In the genomic region with DNA sequence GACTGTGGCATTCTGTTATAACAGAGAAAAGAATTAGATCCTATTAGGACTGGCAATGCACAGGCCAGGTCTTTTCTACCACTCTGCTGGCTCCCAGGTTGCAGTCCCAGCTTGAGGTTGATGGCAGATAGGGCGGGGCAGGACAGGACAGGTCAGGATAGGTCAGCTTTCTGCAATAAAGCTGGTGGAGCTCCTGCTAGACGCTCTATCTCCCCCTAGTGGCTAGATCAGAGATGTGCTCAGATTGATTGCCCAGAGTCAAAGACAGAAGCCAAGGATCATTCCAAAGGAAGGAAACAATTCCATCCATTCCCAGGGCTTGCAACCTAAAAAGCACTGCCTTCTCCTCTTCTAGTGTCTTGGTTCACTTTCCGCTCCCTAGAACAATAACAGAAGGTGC, we compare ENCODE assay signal across 9 mouse cellular contexts. TPM values are rescaled to one million over a fixed set of nuclear protein-coding genes. Genes with fewer than 3 reads are reported as not detected.
A peak's percentile ranks its signal among the peaks of the same experiment; 100 is the strongest.
DNase-seq lines count a peak whose midpoint lies in the region; ATAC-seq and TF ChIP-seq lines count a peak whose summit lies in the region.
"Had no signal": no experiment of that assay in that cellular context is flagged by ENCODE, and none has a peak within 500 bp of the region (broad histone marks: within the 10 kb centered on the region; RNA-seq: fewer than 3 reads in every experiment).

No protein-coding gene starts in this region.

- no peak overlapping the region for H3K27ac ChIP-seq in neural tube, embryonic 15.5 days (replicated peaks)
- no peak overlapping the region for H3K27ac ChIP-seq in cerebellum, adult 2 months (ENCODE audit: insufficient read depth, low read length)
- no peak overlapping the region for H3K27ac ChIP-seq in liver, embryonic 14.5 days
- H3K27ac ChIP-seq: neural tube, embryonic 13.5 days had no signal

- no peak overlapping the region for H3K9ac ChIP-seq in neural tube, embryonic 15.5 days (replicated peaks)
- H3K9ac ChIP-seq in liver, embryonic 14.5 days (replicated peaks) = no peak overlapping the region
- H3K9ac ChIP-seq: neural tube, embryonic 13.5 days had no signal

- peaks cover 10% of the 10 kb centered on the region; the same call in 1 of the 2 replicates for H3K4me1 ChIP-seq in neural tube, embryonic 15.5 days
- no peaks in the 10 kb centered on the region for H3K4me1 ChIP-seq in cerebellum, adult 2 months (ENCODE audit: control insufficient read depth, insufficient read depth, low read length)
- no peaks in the 10 kb centered on the region for H3K4me1 ChIP-seq in liver, embryonic 14.5 days (replicated peaks; ENCODE audit: control insufficient read depth in 2 of 2, insufficient read depth in 2 of 2, low read length in 1 of 2)

- H3K27me3 ChIP-seq in neural tube, embryonic 15.5 days (replicated peaks) = no peaks in the 10 kb centered on the region
- no peaks in the 10 kb centered on the region for H3K27me3 ChIP-seq in cerebellum, adult 2 months (ENCODE audit: control insufficient read depth, insufficient read depth, low read length)
- no peaks in the 10 kb centered on the region for H3K27me3 ChIP-seq in liver, embryonic 14.5 days (ENCODE audit: control insufficient read depth, insufficient read depth, low read length)
- H3K27me3 ChIP-seq: neural tube, embryonic 13.5 days had no signal

- WGBS in neural tube, embryonic 15.5 days = 26% methylated on average over 3 of the region's 3 CpGs
- WGBS in cerebellum, adult 2 months = 28% methylated on average over 3 of the region's 3 CpGs
- 15% methylated on average over 3 of the region's 3 CpGs for WGBS in liver, embryonic 14.5 days (ENCODE audit: insufficient replicate concordance)

- DNase-seq in adrenal gland, postnatal 10 days = peak; percentile 43
- DNase-seq in adrenal gland, postnatal 4 days (ENCODE audit: low spot score in 2 of 2) = no peak
- peak; percentile 34 for DNase-seq in neural tube, embryonic 10.5 days (ENCODE audit: extremely low spot score, low spot score)
- DNase-seq in cerebellum, adult 2 months = peak; percentile 21 to 53
- DNase-seq in liver, embryonic 14.5 days (ENCODE audit: low read depth in 3 of 3, low spot score in 3 of 3) = peak; percentile 7 to 17 (median 12)
- peak; percentile 24 for DNase-seq in telencephalon, adult 2 months (ENCODE audit: low read depth, low spot score)

- TF ChIP-seq CTCF in cerebellum, adult 2 months (IDR thresholded peaks at IDR 0.05; ENCODE audit: borderline replicate concordance, insufficient read depth, low read depth, low read length) = peak; percentile 61
- peak; percentile 77 for TF ChIP-seq CTCF in liver, embryonic 14.5 days (IDR thresholded peaks at IDR 0.05; ENCODE audit: low read depth)

- no peak for TF ChIP-seq EP300 in liver, embryonic 14.5 days (IDR thresholded peaks at IDR 0.05; ENCODE audit: low read depth)

- no peaks in the 10 kb centered on the region for H3K36me3 ChIP-seq in neural tube, embryonic 15.5 days
- no peaks in the 10 kb centered on the region for H3K36me3 ChIP-seq in liver, embryonic 14.5 days (replicated peaks; ENCODE audit: control insufficient read depth, insufficient read depth, low read depth)
- H3K36me3 ChIP-seq: neural tube, embryonic 13.5 days had no signal

- ATAC-seq in neural tube, embryonic 15.5 days (ENCODE audit: low FRiP score) = no peak
- ATAC-seq in hematopoietic stem cell, adult 5-6 weeks (replicated peaks in 1 of 2; ENCODE audit: insufficient read depth in 1 of 2, low FRiP score in 2 of 2, low TSS enrichment in 1 of 2, low read depth in 1 of 2, poor library complexity in 2 of 2, severe bottlenecking in 2 of 2) = peak; percentile 50 to 56; a peak in 2 of 4 replicates
- ATAC-seq in liver, embryonic 14.5 days (ENCODE audit: insufficient read depth) = no peak

- no peaks in the 10 kb centered on the region for H3K9me3 ChIP-seq in neural tube, embryonic 15.5 days (replicated peaks)
- no peaks in the 10 kb centered on the region for H3K9me3 ChIP-seq in liver, embryonic 14.5 days (ENCODE audit: control insufficient read depth, low read length)
- H3K9me3 ChIP-seq: neural tube, embryonic 13.5 days had no signal

- no peak overlapping the region for H3K4me3 ChIP-seq in neural tube, embryonic 15.5 days (replicated peaks)
- no peak overlapping the region for H3K4me3 ChIP-seq in cerebellum, adult 2 months (replicated peaks; ENCODE audit: insufficient read depth, low read depth, low read length)
- no peak overlapping the region for H3K4me3 ChIP-seq in liver, embryonic 14.5 days (ENCODE audit: insufficient read depth in 1 of 2, low read depth in 2 of 2, low read length in 2 of 2)
- H3K4me3 ChIP-seq: neural tube, embryonic 13.5 days had no signal

- TF ChIP-seq POLR2A in cerebellum, adult 2 months (IDR thresholded peaks at IDR 0.05; ENCODE audit: borderline replicate concordance, insufficient read depth, low read length) = no peak

- no peak overlapping the region for H3K4me2 ChIP-seq in neural tube, embryonic 15.5 days
- H3K4me2 ChIP-seq in liver, embryonic 14.5 days (ENCODE audit: low read depth) = no peak overlapping the region
- H3K4me2 ChIP-seq: neural tube, embryonic 13.5 days had no signal

RNA-seq across cellular contexts. Expression of a gene that starts 57.8 kb away (rescaled TPM):
- total RNA-seq in adrenal gland, postnatal 10 days (2021) = under 1 TPM in 1 of 2 experiments, not detected in 1; 0.21 TPM
- under 1 TPM; 0.28 to 0.36 TPM for total RNA-seq in adrenal gland, postnatal 4 days (2021)
- polyA plus RNA-seq in neural tube, embryonic 15.5 days (2015; fragmentation: Nextera tagmentation; extraction: Ambion mirVana) = 6.0 TPM in 1 of 2 replicates, not detected in the other
- not detected in 2 replicates for polyA plus RNA-seq in cerebellum, adult 2 months (2012; rRNA removed)
- not detected in 2 replicates for total RNA-seq in hematopoietic stem cell, adult 5-6 weeks (2017)
- polyA plus RNA-seq in liver, embryonic 14.5 days (2012; rRNA removed) = 0.05 TPM in 1 of 2 replicates, not detected in the other
- polyA plus RNA-seq in liver, embryonic 14.5 days (2014; fragmentation: Nextera tagmentation; extraction: Ambion mirVana) = not detected in 2 replicates
- polyA plus RNA-seq: neural tube, embryonic 13.5 days had no signal

Comparison
In these comparisons a context has a peak if more than half of its experiments do, and no peak if none do; other contexts are left out.
1. DNase-seq: peak in adrenal gland, postnatal 10 days (single experiment), neural tube, embryonic 10.5 days (single experiment), cerebellum, adult 2 months (2 of 2), liver, embryonic 14.5 days (3 of 3) and telencephalon, adult 2 months (single experiment); none in adrenal gland, postnatal 4 days (0 of 2).
2. ATAC-seq: peak in hematopoietic stem cell, adult 5-6 weeks (2 of 2); none in neural tube, embryonic 15.5 days (single experiment) and liver, embryonic 14.5 days (single experiment).